Mouse (Mus musculus): ENCODE data around the gene Sytl2.

The Sytl2 gene

DNA sequence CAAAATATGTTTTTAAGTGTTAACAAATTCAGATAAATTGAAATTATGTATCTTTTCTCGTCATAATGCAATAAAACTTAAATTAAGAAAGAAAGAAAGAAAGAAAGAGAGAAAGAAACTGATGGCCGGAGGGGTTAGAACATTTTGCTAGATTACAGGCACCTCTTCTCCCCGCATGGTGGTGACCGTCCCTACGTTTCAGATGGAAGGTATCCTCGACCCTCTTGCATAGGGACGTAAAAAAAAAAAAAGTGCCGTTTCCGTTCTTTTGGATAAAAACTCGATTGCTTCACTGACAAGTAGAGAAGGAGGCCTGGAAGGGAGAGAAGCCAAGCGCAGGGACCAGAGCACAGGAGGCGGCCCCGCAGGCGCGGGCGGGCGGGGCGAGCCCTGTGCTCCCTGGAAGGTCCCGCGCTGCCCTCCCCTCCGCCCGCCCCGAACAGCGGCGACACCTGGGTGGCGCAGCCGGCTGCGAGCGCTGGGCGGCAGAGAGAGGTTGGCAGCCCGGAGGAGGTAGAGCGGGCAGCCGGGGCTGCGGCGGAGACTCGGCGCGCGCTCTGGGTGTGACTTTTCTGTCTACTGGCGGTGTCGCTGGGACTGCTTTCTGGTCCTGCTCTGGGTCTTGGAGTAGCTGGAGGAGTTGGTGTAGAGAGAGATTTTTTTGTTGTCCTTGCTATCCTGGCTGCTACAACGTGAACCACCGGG, at the start of gene Sytl2:
Sytl2 (plus strand) TSS at position 311 of the 705 bp plus-strand sequence.
- peak; percentile 71 for DNase-seq

DNA sequence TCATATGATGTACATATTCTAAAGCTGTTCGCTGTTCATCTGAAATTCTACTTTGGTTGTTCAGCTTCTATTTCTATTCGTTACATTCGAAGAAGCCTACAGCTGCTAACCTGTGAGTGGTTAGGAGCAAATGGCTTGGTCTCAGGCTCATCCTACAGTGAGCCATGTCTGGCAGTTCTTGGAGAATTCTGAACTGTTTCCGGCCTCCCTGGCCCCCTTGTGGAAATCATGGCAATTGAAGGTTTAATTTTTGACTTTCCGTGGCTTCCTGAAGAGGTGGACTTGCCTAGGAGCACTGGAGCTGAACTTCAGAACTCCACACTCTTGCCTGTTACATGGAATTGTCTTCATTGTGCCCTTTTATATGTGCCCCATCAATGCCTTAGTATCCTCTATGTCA, 49.1 kb upstream of the Sytl2 start:
- peak; percentile 27 for DNase-seq

DNA sequence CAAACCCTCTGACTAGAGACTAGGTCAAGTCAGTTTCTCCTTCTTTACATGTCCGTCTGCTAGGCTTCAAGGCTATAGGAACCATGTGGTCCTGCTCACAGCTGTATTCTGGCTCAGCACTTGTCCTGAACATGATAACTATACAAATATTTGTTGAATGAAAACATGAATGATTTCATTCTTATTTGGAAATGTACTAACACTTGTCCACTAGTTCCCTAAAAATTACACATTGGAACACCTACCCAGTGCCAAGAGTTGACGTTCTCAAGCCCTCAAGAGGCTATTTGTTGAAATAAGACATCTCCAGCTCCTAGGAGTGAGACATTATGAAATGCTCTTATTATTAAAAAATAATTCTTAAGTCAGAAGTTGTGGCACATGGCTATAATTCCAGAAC, 43.4 kb upstream of the Sytl2 start:
- DNase-seq, result peak; percentile 49

DNA sequence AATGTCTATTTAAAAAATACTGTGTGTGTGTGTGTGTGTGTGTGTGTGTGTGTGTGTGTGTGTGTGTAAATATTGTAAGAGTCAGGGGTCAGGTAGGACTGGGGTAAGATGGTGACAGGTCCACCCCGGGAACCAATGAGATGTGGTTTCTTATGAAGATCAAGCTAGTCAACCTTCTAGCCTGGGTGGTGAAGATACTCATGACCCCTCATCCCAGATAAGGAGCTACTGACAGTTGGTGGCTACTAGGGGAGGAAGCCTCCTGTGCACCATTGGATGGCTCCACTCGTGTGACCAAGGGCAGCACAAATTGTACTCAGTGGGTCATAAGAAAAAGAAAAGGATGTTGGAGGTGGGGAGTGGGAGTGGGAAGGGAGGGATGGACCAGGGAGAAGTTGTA, 42.2 kb upstream of the Sytl2 start:
- DNase-seq, result no peak

DNA sequence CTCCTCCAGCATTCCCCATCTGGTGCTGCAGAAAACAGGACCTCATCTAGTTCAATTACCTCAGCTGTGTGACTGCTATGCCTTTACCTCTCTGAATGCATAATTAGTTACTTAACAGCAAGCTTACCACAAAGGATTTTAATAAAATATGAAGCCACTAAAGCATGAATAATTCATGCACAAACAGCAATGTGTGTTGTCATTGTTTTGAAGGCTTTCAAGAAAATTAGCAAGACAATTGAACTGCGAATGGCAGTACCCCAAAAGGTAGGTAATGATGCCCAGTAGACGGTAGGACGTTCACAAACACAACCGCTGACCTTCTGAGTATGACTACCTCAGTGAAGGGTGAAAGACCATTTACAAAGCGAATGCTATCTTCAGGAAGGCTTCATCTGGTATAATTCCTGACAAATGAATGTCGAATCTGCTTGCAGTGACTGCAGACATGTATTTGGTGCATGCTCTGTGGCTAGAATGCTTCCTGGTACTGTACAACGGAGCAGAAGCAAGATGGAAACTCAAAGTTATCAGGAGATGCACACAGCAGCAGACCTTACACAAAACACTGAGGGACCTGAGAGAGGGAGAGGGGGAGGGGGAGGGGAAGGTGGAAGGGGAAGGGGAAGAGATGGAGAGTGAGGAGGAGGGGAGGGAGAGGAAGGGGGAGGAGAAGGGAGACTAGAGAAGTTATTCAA, 40.0 kb upstream of the Sytl2 start:
- DNase-seq, result no peak

DNA sequence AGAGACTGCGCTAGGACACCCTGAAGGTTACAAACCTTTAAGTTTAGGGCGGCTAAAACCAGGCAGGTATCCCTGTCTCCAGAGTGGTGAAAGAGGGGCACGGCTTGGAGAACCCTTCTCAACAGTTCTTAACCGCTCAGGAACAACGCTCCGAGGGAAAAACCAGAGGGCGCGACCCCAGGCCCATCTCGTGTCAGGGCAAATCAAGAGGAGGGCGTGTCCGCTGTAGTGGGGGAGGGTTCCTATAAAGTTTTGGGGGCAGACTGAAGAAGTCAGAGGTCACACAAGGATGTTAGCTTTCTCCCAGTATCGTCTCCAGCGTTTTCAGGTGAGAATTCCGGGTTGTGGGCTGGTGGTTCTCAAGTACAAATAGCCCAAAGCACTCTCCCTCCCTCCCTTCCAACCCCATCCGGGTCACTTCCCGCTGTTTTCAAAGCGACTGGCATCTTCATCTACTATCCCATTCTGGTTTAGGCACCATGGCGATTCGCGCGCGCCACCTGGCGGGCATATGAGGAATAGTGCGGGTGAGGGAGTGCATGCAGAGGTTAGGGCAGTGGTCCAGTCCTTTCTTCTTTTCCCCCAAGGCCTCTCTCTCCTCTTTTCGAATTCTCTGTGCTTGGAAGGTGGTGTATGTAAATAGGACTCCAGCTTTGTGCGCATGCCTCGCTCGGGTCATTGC, 36.6 kb upstream of the Sytl2 start, which contains the start of gene Ccdc83:
Ccdc83 (minus strand) TSS at position 489 of the 682 bp plus-strand sequence.
- DNase-seq, result peak; percentile 88

DNA sequence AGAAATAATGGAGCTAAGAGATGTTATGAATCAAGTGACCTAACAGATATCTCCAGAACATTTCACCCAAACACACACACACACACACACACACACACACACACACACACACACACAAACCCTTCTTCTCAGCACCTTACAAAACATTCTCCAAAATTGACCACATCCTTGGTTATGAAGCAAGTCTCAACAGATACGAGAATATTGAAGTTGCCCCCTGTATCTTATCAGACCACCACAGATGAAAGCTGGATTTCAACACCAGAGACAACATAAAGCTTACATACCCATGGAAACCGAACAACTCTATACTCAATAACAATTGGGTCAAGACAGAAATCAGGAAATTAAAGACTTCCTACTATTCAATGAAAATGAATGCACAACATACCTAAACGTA, 31.9 kb upstream of the Sytl2 start:
- DNase-seq, result no peak

DNA sequence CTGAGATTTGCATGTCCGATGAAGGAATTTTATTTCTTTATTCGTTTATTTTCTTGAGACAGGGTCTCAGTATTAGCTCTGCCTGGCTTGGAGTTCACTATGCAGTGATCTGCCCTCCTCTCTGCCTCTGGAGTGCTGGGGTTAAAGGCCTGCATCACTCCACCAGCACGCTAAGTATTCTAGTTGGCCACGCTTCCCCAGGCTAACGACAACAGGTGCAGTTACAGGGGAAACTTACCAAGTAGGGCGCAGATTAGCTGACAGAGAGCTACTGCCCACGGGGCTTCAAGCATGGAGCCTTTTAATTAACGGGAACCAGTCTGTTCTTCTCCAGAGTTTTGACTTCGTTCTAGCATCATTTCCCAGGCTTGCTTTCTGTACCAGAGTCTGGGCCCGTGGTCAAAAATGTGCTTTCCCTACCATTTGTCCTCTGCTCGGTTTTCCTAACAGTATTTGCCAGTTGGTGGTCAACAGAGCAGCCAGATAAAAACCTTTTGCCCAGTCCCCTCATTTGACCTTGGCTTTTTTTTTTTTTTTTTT, 27.4 kb upstream of the Sytl2 start:
- DNase-seq, result no peak

DNA sequence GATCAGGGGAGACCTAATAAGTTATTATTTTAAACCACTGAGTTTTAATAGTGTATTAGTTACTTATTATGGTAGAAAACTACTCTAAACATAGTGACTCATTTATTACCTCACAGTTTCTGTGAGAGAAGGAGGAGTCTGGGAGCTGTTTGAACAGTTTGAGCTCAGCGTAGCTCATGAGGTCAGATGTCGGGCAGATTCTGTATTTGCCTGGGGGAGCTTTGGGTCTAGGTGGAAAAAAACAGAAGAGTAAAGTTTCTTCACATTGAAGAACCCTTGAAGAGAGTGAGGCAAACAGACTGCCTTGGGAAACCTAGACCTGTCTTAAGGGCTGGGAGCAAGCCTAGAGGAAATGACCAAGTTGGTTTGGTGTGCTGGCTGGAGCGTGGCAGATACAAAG, 24.8 kb upstream of the Sytl2 start:
- peak; percentile 16 for DNase-seq

DNA sequence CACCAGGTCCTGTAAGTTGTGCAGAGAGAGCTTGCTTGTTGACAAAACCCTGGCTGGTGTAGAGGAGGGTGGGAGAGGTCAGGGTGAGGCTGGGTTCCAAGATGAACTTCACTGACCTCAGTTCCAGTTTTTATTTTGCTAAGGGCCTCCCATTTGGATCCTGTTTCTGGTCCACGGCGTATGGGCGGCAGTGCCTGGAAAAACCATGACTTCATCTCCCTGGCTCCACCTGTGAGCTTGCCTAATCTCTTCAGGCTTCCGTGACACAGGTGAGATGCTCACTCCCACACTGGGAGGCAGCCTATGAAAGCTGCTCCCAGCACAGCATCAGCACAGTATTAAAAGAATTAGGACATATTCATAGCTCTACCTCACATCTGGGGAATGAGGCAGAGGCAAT, 24.3 kb upstream of the Sytl2 start:
- DNase-seq, result peak; percentile 14

DNA sequence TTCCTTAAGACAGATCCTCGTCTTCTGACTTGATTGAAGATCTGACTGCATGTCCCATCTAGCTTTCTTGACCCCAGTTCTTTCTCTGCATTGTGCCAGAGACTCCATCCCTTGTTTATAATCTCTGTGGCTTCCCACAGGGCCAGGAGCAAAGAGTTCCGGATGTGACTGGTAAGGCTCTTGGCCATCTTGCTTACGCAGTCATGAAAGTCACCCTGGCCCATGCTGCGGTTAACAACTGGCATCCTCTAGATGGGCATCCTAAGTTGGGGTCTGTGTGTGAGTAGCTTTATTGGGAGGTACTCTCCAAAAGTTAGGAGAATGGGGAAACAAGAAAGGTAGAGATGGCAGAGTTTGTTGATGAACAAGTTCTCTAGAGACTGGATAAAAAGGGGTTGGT, 22.9 kb upstream of the Sytl2 start:
- no peak for DNase-seq

DNA sequence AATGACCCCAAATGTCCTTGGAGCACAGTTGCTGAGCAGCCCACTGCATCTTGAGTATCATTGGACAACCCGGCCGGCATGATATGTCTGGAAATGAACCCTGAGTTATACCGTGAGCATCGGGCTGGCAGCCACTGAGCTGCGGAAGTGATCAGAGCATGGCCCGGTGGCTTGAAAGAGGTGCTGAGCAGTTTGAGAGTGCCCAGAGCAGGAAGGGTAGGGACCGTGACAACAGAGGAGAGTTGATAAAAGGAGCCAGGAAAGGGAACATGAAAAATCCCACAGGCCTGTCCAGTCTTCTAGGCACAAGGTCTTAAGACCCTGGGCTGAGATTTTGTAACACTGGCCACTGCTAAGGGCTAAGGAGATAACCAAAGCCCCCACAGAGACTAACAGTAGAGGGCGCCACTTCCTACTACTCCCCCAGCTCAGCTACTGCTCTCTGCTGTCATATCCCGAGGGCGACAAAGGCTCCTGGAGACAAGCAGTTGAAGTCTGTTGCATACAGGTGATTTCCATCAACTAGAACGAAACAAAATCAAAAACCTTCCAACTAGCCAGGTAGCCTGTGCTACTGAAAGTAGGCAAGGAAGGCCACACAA, 21.7 kb upstream of the Sytl2 start:
- DNase-seq, result peak; percentile 60

DNA sequence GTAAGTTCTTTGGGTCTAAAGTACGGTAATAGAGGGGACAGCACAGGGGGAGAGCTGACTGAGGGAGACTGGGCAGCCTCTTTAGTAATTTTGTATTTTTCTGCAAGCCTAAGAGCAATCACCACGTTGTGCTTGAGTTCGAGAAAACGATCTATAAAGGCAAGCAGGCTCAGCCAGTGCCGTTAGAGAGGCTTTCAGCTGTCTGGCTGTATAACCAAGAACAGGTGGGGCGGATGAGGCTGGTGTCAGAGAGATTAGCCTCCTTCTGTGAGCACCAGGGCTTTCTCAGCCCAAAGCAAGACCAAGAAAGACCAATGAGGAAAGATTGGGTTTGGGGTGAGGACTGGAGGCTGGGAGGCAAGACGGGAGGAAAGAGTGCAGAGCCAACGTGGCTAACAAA, 21.2 kb upstream of the Sytl2 start:
- no peak for DNase-seq

DNA sequence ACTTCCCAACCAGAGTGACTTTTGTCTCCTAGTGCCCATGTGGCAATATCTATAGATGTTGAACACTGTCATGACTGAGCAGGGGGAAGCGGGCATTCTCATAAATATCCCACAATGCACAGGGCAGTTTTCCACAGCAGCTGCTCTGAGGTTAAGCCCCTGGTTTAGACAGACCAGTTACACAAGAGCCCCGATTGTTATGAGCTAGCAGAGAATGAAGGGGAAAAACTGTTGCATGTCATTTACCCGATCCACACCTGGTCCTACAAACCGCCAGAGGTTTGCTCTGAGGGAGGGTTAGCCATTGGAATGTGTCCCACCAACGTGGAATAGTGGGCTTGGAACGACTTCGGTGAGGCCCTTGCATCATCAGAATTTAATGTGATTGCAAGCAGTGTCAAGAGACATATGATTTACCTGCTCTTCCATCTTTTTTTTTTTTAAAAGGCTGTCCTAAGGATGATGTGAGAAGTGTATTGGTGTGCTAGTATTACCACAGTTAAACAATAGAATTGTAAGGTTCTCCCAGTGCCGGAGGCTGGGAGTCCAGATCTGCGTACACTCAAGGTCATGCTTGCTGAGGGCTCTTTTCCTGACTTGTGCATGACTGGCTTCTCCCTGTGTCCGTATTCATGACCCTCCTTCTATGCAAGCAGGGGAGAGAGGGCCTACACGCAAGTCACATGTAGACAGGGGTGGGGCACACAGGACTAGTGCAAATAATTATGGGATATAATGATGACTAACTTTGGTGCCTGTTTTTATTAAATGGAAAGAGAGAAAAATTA, 20.1 kb upstream of the Sytl2 start:
- DNase-seq, result no peak

DNA sequence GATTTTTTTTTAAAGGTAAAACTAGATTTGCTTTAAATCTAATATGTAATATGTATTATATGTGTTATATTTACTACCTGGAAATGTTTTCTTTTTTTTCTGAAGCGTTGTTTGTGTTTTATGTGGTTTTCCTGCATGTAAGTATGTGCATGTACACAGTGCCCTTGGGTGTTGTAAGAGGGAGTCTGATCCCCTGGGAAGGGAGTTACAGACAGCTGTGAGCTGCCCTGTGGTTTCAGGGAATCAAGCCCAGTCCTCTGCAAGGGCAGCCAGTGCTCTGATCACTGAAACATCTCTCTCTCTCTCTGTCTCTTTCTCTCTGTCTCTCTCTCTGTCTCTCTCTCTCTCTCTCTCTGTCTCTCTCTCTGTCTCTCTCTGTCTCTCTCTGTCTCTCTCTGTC, 19.3 kb upstream of the Sytl2 start:
- DNase-seq, result no peak

DNA sequence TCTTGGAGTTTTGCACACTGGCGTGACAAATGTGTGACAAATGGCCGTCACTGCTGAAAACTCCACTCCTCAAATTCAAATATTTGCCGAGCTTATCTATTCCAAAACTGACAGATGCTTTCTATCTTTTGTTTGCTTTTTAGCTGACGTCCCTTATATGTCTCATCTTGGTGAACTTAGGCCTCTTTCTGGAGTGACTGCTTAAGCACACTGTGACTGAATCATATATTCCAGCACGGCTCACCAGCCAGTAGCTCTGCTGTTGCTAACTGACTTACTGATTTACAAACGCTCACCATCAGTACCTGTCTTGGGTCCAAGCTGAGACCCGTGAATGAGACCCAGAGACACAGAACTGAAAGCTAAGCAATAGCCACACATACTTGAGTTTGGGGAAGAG, 17.3 kb upstream of the Sytl2 start:
- no peak for DNase-seq

DNA sequence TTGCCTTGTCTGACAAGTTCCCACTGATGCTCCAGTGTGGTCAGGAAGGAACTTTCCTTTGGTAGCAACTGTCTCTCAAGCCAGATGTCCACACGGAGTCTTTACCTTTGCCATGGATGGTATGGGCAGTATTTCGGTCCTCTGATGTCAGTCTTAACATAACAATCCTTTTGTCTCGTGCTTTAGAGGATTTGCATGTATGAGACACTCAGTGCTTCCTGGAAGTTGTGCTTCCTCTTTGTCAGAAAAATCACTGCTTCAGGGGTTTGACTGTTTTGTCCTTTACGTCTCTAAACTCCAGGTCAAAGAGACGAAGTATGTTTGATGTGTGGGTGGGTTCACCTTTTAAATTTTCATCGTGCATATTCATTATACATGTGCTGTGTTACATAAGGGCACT, 10.2 kb upstream of the Sytl2 start:
- no peak for DNase-seq

DNA sequence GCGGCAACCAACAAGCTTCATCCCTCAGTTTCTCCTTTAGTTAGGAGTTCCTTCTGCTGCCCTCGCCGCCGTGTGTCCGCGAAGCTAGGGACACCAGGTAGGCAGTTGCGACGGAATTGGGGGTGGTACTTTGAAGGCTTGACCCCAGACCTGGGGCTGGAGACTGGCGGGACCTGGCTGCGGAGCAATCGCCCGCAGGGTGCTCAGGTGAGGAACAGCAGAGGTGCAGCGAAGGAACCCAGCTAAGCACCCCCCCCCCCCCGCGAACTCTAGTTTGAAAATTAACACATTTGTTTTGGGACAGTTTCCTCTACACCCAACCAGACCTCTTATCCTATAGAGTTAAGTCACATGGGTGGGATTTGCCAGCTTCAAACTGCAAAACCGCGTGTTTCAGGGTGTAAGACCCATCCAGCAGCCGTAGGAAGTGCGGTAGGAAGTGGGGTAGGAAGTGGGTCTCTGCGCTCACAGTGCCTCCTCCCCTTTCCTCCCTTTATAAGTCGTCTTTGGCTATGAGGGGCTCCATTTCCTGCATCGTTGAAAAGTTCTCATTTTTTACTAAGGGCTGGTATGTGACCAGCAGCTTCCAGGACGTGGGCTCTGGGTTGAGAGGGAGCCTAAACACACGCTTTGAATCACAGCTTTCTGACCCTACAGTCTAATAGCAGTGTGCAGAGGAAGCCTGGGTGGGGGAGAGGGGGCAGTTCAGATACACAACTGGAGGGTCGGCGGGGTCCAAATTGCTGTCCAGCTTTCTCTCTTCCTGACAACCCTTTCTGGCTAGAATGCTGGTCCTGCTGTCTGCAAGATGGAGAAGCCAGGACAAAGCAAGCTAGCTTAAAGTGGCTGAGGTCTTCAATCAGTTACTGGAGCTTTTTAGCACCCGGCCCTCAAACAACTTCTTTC, 848 bp downstream of the Sytl2 start:
- DNase-seq, result peak; percentile 8

DNA sequence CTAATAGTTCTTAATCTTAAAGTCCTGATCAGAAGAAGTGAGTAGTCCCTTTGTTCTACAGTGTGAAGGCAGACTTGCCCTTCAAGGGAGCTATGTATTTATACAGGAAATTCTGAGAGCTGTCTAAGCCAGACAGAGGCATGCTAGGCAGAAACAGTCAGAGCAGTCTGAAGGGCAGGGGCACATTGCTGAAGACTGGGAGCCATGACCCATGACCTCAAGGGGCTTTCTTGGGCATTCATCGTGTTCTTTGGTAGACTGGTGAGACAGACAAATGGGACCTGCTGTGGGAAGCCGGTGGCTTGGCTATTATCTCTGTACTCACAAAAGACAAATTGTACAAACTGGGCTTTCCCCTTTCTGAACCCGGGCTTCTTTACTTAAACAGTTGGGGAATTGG, 4.0 kb downstream of the Sytl2 start:
- peak; percentile 10 for DNase-seq

DNA sequence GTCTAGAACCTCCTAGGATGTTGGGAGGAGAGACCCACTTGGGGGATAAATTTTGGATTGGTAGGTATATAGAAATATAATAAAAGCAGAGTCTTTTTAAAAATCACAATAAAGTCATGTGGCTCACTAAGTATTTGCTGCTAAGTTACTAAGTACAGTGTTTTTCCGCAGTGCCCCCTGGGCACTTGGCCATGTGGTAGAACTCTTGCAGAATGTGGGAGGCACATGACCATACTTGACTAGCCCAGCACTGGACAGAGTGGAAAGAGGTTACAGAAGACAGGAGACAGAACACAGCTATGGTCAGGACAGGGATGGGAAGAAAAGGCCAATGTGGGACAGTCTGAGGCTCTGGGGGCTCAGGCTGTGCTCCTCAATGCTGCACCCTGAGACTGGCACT, 4.9 kb downstream of the Sytl2 start:
- peak; percentile 40 for DNase-seq

DNA sequence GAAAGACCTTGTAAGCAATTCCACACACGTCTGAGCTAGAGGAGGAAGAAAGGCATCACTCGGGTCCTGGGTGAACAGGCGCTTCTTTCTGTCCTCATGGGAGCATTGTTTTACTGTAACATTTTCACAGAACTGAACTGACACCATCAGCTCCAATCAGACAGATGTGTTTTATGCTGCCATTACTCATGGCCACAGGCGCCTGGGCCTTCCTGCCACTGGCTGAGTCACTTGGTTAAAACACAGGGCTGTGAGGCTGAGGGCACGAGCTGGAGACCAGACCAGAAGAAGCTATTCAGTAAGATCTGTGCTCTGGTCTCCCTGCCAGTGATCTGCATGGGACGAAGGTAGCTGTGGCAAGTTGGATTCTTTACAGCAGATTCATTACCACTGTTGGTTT, 6.0 kb downstream of the Sytl2 start:
- DNase-seq, result no peak

Data from lung, postnatal 10 days (tissue).